ENCODE assay signal across 32 mouse cellular contexts in genomic region chr12:64815871-64816270, GRCm38 (mm10).
"Had no signal": no experiment of that assay in that cellular context is flagged by ENCODE, and none has a peak within 500 bp of the region (broad histone marks: within the 10 kb centered on the region; RNA-seq: fewer than 3 reads in every experiment).

No protein-coding gene starts in this region.

- H3K9ac ChIP-seq: heart, embryonic 12.5 days; heart, embryonic 13.5 days; heart, embryonic 15.5 days; hindbrain, embryonic 12.5 days; hindbrain, embryonic 13.5 days; hindbrain, embryonic 14.5 days; hindbrain, embryonic 15.5 days; intestine, embryonic 15.5 days; kidney, embryonic 15.5 days had no signal

- H3K4me2 ChIP-seq: heart, embryonic 11.5 days; heart, embryonic 12.5 days; heart, embryonic 13.5 days; heart, embryonic 15.5 days; hindbrain, embryonic 12.5 days; hindbrain, embryonic 13.5 days; hindbrain, embryonic 14.5 days; hindbrain, embryonic 15.5 days; intestine, embryonic 15.5 days; kidney, embryonic 15.5 days had no signal

- DNase-seq: heart, postnatal 10 days; heart, postnatal 14 days; heart, postnatal 4 days; kidney, adult 18-20 months; kidney, adult 8-10 months; kidney, adult 9 months; kidney, postnatal 10 days; kidney, postnatal 25 days; kidney, postnatal 36 days; kidney, postnatal 4 days; layer of hippocampus, adult 9-11 months; layer of hippocampus, postnatal 36 days had no signal

- H3K27ac ChIP-seq: heart, embryonic 10.5 days; heart, embryonic 13.5 days; heart, embryonic 15.5 days; hindbrain, embryonic 10.5 days; hindbrain, embryonic 12.5 days; hindbrain, embryonic 13.5 days; hindbrain, embryonic 14.5 days; hindbrain, embryonic 15.5 days; hindbrain, postnatal 0 days; intestine, embryonic 15.5 days; kidney, embryonic 15.5 days; kidney, postnatal 0 days; layer of hippocampus, adult 2 months; left cerebral cortex, adult 2 months had no signal

- ATAC-seq: hindbrain, embryonic 16.5 days; hindbrain, postnatal 0 days; inflammation-experienced regulatory T-cells, adult 6 months; intestine, embryonic 15.5 days; intestine, embryonic 16.5 days; intestine, postnatal 0 days had no signal

- H3K4me1 ChIP-seq: heart, embryonic 10.5 days; heart, embryonic 15.5 days; hindbrain, embryonic 10.5 days; hindbrain, embryonic 12.5 days; hindbrain, embryonic 13.5 days; hindbrain, embryonic 15.5 days; intestine, embryonic 15.5 days; kidney, embryonic 15.5 days had no signal

- H3K36me3 ChIP-seq: heart, embryonic 10.5 days; heart, embryonic 12.5 days; heart, embryonic 13.5 days; heart, embryonic 15.5 days; hindbrain, embryonic 10.5 days; hindbrain, embryonic 12.5 days; hindbrain, embryonic 13.5 days; hindbrain, embryonic 15.5 days; intestine, embryonic 15.5 days; kidney, embryonic 15.5 days had no signal

- H3K4me3 ChIP-seq: heart, embryonic 10.5 days; heart, embryonic 12.5 days; heart, embryonic 13.5 days; heart, embryonic 15.5 days; hindbrain, embryonic 10.5 days; hindbrain, embryonic 12.5 days; hindbrain, embryonic 13.5 days; hindbrain, embryonic 15.5 days; intestine, embryonic 15.5 days; kidney, embryonic 15.5 days; layer of hippocampus, adult 2 months; left cerebral cortex, adult 2 months had no signal

- H3K27me3 ChIP-seq: heart, embryonic 12.5 days; heart, embryonic 13.5 days; heart, embryonic 15.5 days; hindbrain, embryonic 12.5 days; hindbrain, embryonic 13.5 days; hindbrain, embryonic 15.5 days; intestine, embryonic 15.5 days; kidney, embryonic 15.5 days had no signal

- H3K9me3 ChIP-seq: heart, embryonic 10.5 days; heart, embryonic 12.5 days; heart, embryonic 13.5 days; heart, embryonic 15.5 days; hindbrain, embryonic 10.5 days; hindbrain, embryonic 12.5 days; hindbrain, embryonic 13.5 days; hindbrain, embryonic 15.5 days; intestine, embryonic 15.5 days; kidney, embryonic 15.5 days had no signal
